Mouse (Mus musculus) midbrain, embryonic 14.5 days (tissue): ENCODE data around the gene Hoxc11. TPM values are rescaled to one million over a fixed set of nuclear protein-coding genes. Genes with fewer than 3 reads are reported as not detected.

ENCODE experiments used
- ATAC-seq: fragments of 200-750 bp; cut with Nextera tagmentation; 2 replicates; pipeline ENCODE4 v1.8.0; 2017; ENCODE audit warnings: moderate number of reproducible peaks, moderate library complexity; ENCODE audit not compliant: low FRiP score, low TSS enrichment
- DNase-seq: peaks from one replicate; pipeline ENCODE4 v3.0.0-alpha.2; 2015
- H3K27ac ChIP-seq: fragments of 300-500 bp; sonication (generic); replicated peaks from 2 replicates; pipeline ENCODE4 v1.5.1; 2014; ENCODE audit warnings: mild to moderate bottlenecking, low read depth, low read length, moderate library complexity
- H3K27me3 ChIP-seq: fragments of 300-500 bp; sonication (generic); 2 replicates; pipeline ENCODE4 v1.6.1; 2014; ENCODE audit warnings: low read length, control low read depth, mixed read lengths; ENCODE audit not compliant: control insufficient read depth, insufficient read depth
- H3K36me3 ChIP-seq: fragments of 300-500 bp; sonication (generic); 2 replicates; pipeline ENCODE4 v1.6.1; 2014; ENCODE audit warnings: low read length, control low read depth; ENCODE audit not compliant: control insufficient read depth, insufficient read depth
- H3K4me1 ChIP-seq: fragments of 300-500 bp; sonication (generic); 2 replicates; pipeline ENCODE4 v1.6.1; 2014; ENCODE audit warnings: mild to moderate bottlenecking, antibody characterized with exemption, low read length, control low read depth; ENCODE audit not compliant: control insufficient read depth, insufficient read depth
- H3K4me2 ChIP-seq: fragments of 300-500 bp; sonication (generic); 2 replicates; pipeline ENCODE4 v1.6.1; 2014; ENCODE audit warnings: mild to moderate bottlenecking, low read length, moderate library complexity
- H3K4me3 ChIP-seq: fragments of 300-500 bp; sonication (generic); replicated peaks from 2 replicates; pipeline ENCODE4 v1.5.1; 2014; ENCODE audit warnings: low read depth, low read length
- H3K9ac ChIP-seq: fragments of 300-500 bp; sonication (generic); replicated peaks from 2 replicates; pipeline ENCODE4 v1.6.1; 2014; ENCODE audit warnings: mild to moderate bottlenecking, low read length, moderate library complexity
- H3K9me3 ChIP-seq: fragments of 300-500 bp; sonication (generic); 2 replicates; pipeline ENCODE4 v1.6.1; 2016; ENCODE audit warnings: low read length, control low read depth, mixed read lengths; ENCODE audit not compliant: control insufficient read depth
- WGBS: fragments of 180-500 bp; shearing (Covaris S2); extraction: QIAGEN DNeasy Blood & Tissue Kit; methylation state at CpG from one replicate; pipeline ENCODE4 v1.1.7; 2014; 5-methylcytosine and 5-hydroxymethylcytosine counted together
- polyA plus RNA-seq: library from polyadenylated mRNA; unstranded; fragments of >200 nt; fragmentation: Nextera tagmentation; extraction: Ambion mirVana; gene quantifications from 2 replicates; pipeline ENCODE4 v1.2.1, GENCODE M21; 2014

The Hoxc11 gene
- polyA plus RNA-seq, 1 experiment from 2014 or later: not detected

- WGBS: 1% methylated on average over 88 of the region's 88 CpGs
- H3K4me1 ChIP-seq: 0 out of 2 replicates have a peak, but pooled peaks cover 3% of the 10 kb centered on the region
- H3K9me3 ChIP-seq: no peaks in the 10 kb centered on the region
- ATAC-seq (no peak; the same call in 1 of the 2 replicates), DNase-seq (peak; percentile 53)
- H3K27me3 ChIP-seq: peaks cover 99% of the 10 kb centered on the region
- H3K4me2 ChIP-seq: peak overlapping the region; percentile 40
- H3K4me3 ChIP-seq: 0 out of 2 replicates have a peak overlapping the region, but pooled peaks have one; percentile 14
- H3K36me3 ChIP-seq: no peaks in the 10 kb centered on the region
- H3K9ac ChIP-seq: no peak overlapping the region
- no peak overlapping the region for H3K27ac ChIP-seq
Observed at GRCm38 (mm10) chr15:102981379-102982288, 27.4 kb downstream of the Hoxc11 start.

GRCm38 (mm10) chr15:102983716-102984115 is 29.5 kb downstream of the Hoxc11 start:
- WGBS: under 1% methylated on average over 12 of the region's 12 CpGs
- no peak overlapping the region for H3K9ac ChIP-seq
- H3K4me1 ChIP-seq: 0 out of 2 replicates have a peak, but pooled peaks cover 3% of the 10 kb centered on the region
- DNase-seq: no peak
- H3K27ac ChIP-seq: no peak overlapping the region
- H3K36me3 ChIP-seq: no peaks in the 10 kb centered on the region
- H3K27me3 ChIP-seq: peaks cover 99% of the 10 kb centered on the region
- no peak overlapping the region for H3K4me3 ChIP-seq
- H3K4me2 ChIP-seq: no peak overlapping the region
- H3K9me3 ChIP-seq: no peaks in the 10 kb centered on the region
- ATAC-seq: no peak

GRCm38 (mm10) chr15:102984521-102984920 is 30.3 kb downstream of the Hoxc11 start:
- Histone ChIP-seq H3K36me3 (no peaks in the 10 kb centered on the region), H3K9ac (no peak overlapping the region), H3K27me3 (peaks cover 99% of the 10 kb centered on the region), H3K4me2 (no peak overlapping the region), H3K27ac (no peak overlapping the region), H3K4me1 (0 out of 2 replicates have a peak, but pooled peaks cover 3% of the 10 kb centered on the region), H3K9me3 (no peaks in the 10 kb centered on the region), H3K4me3 (no peak overlapping the region)
- 1% methylated on average over 10 of the region's 10 CpGs for WGBS
- ATAC-seq (no peak), DNase-seq (no peak)

- H3K27ac ChIP-seq: no peak overlapping the region
- H3K4me3 ChIP-seq: no peak overlapping the region
- H3K9ac ChIP-seq: no peak overlapping the region
- DNase-seq: no peak
- H3K36me3 ChIP-seq: no peaks in the 10 kb centered on the region
- H3K4me1 ChIP-seq: 0 out of 2 replicates have a peak, but pooled peaks cover 3% of the 10 kb centered on the region
- peaks cover 99% of the 10 kb centered on the region for H3K27me3 ChIP-seq
- WGBS: 3% methylated on average over 3 of the region's 3 CpGs
- ATAC-seq: no peak
- H3K9me3 ChIP-seq: no peaks in the 10 kb centered on the region
- no peak overlapping the region for H3K4me2 ChIP-seq
Observed at GRCm38 (mm10) chr15:102984925-102985324, 30.7 kb downstream of the Hoxc11 start.

GRCm38 (mm10) chr15:102987124-102987833 is 33.1 kb downstream of the Hoxc11 start:
- ATAC-seq (peak; percentile 27; the same call in 1 of the 2 replicates), DNase-seq (peak; percentile 97)
- Histone ChIP-seq H3K4me1 (no peaks in the 10 kb centered on the region), H3K4me2 (no peak overlapping the region), H3K4me3 (no peak overlapping the region), H3K27me3 (peaks cover 97% of the 10 kb centered on the region), H3K27ac (no peak overlapping the region), H3K36me3 (no peaks in the 10 kb centered on the region), H3K9me3 (no peaks in the 10 kb centered on the region), H3K9ac (no peak overlapping the region)
- 2% methylated on average over 21 of the region's 21 CpGs for WGBS

GRCm38 (mm10) chr15:102988078-102988477 is 33.9 kb downstream of the Hoxc11 start:
- DNase-seq (no peak), ATAC-seq (no peak)
- Histone ChIP-seq H3K27ac (no peak overlapping the region), H3K36me3 (no peaks in the 10 kb centered on the region), H3K4me3 (no peak overlapping the region), H3K9ac (no peak overlapping the region), H3K4me2 (no peak overlapping the region), H3K9me3 (no peaks in the 10 kb centered on the region), H3K4me1 (no peaks in the 10 kb centered on the region), H3K27me3 (peaks cover 97% of the 10 kb centered on the region)
- 19% methylated on average over 5 of the region's 5 CpGs for WGBS

GRCm38 (mm10) chr15:102990461-102991397 is 36.5 kb downstream of the Hoxc11 start, which contains the start of gene Hoxc8:
Gene Hoxc8, plus strand, starts transcription at chr15:102990607.
- Histone ChIP-seq H3K4me3 (no peak within 1 kb of the TSS), H3K4me2 (no peak within 1 kb of the TSS)
- ATAC-seq: no peak

GRCm38 (mm10) chr15:102991782-102992181 is 37.6 kb downstream of the Hoxc11 start:
- Histone ChIP-seq H3K9me3 (no peaks in the 10 kb centered on the region), H3K9ac (no peak overlapping the region), H3K4me3 (no peak overlapping the region), H3K4me2 (no peak overlapping the region), H3K27me3 (peaks cover 96% of the 10 kb centered on the region), H3K36me3 (no peaks in the 10 kb centered on the region), H3K4me1 (no peaks in the 10 kb centered on the region), H3K27ac (no peak overlapping the region)
- no peak for ATAC-seq
- WGBS: 1% methylated on average over 7 of the region's 7 CpGs
- DNase-seq: no peak

More at GRCm38 (mm10) chr15:102990461-102991397, 36.5 kb downstream of the Hoxc11 start, which contains the start of gene Hoxc8:
- Histone ChIP-seq H3K27ac (no peak within 1 kb of the TSS), H3K36me3 (no peaks in the 10 kb centered on the region), H3K4me1 (no peaks in the 10 kb centered on the region), H3K9me3 (no peaks in the 10 kb centered on the region), H3K27me3 (peaks cover 96% of the 10 kb centered on the region), H3K9ac (no peak within 1 kb of the TSS)
- DNase-seq: peak; percentile 47
- under 1% methylated on average over 69 of the region's 69 CpGs for WGBS
